Mouse (Mus musculus) ovary, postnatal 14 days (tissue): ENCODE measurements around the gene Saa1.
"Not testable (repeated sequence)": the region's sequence is repeated elsewhere in the genome, so short reads cannot be mapped to it uniquely, and the experiment has no call there.

Source experiments
- DNase-seq: peaks from one replicate; pipeline ENCODE4 v3.0.0; 2022; ENCODE audit warnings: low spot score

Gene Saa1

DNA sequence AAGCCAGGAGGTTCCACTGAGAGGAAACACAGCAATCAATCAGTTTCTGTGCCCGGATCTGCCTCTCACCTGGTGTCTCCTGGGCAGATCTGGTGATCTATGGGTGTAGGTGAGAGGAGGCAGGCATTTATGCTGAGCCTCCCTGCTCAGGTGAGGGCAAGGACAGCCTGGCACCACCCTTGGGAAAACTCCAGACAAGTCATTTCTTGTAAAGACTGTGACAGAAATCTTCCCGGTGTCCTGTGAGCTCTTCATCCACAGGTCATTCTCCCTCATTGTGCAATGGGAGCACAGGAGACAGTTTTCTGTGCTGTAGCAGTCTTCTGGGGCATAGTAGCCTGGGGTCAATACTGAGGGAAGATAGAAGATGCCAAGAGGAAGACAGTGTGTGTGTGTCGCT, at the start of gene Saa1:
Saa1 (minus strand) TSS at position 101 of the 400 bp plus-strand sequence.
- not testable (repeated sequence) for DNase-seq

DNA sequence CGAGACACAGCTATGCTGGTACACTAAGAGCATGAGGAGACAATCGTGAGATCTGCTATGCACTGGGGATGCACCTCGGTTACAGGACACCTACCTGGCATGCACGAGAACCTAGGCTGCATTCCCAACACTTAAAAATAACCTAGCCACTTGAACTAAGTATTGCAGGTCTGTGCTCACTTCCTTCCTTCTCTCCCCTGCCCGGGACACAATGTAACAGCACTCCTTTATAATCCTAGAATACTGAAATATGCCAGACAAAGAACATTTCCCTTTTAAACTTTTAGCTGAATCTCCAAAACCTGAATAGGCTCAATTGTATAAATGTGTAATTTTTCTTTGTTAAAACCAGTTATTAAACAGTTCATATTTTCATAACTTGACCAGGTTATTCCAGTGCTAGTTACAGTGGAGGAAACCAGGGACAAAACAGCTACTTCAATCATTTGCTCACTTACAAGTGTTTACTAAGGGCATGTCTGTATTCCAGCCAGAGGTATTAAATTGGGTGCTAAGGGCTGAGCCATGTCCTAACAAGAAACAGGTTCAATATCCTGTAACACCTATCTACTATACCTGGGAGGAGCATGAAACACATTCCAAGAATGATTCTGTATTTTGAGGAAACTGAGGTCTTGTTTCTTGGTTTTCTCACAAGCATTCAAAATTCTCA, 46.5 kb upstream of the Saa1 start:
- no peak for DNase-seq

DNA sequence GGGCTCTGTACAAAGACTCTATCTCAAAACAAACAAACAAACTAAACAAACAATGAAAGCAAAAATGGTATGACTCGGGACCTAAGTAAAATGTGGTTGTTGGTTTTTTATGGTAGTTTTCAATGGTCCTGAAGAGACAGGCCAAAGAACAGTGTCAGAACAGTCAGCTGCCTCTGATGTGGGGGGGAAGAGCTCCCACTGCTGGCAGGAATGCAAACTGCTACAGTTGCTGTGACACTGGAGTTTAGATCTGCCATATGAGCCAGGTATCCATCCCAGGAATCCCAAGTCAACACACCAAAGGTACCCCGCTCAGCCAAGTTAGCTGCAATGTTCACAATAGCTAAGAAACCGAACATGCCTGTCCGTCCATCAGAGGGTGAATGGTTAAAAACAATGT, 27.9 kb upstream of the Saa1 start:
- DNase-seq = peak; percentile 15

DNA sequence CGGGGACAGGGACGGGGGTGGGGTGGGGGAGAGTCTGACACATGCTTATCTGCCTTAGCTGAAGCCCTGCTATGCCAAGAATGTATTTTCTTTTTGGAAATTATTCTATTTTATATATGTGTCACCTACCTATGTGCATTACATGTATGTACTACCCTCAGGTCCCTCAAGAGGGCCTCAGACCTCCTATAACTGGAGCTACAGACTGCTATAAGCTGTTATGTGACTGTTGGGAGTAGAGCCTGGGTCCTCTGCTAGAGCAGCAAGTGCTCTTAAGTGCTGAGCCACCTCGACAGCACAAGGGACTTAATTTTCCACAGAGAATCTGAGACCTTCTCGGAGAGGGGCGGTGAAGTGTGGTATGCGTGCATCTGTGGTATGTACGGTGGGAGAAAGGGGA, 25.7 kb upstream of the Saa1 start:
- no peak for DNase-seq

DNA sequence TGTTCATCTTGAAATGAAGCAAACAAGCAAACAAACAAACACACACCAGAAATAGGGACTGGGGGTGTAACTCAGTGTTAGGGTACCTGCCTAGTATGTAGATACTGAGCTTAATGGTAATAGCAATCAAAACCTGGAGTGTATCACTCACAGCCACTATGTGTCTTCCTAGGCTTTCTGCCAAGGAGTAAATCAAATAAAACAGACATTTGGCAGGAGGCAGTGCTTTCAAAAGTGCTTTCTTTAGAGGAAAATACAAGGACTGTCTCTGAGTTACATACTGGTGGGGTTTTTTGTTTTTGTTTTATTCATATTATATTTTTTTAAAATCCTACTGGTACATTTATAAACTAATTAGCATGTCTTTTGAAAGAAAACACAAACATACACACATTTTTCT, 24.6 kb upstream of the Saa1 start:
- DNase-seq = no peak

GRCm38 (mm10) chr7:46764672-46765071, 21.9 kb upstream of the Saa1 start:
- no peak for DNase-seq

GRCm38 (mm10) chr7:46762601-46763000, 19.8 kb upstream of the Saa1 start:
- no peak for DNase-seq

- no peak for DNase-seq
Observed at GRCm38 (mm10) chr7:46761049-46761795, 18.4 kb upstream of the Saa1 start.

GRCm38 (mm10) chr7:46751490-46751889, 8.7 kb upstream of the Saa1 start, which contains the start of gene Saa2:
Saa2 (plus strand) TSS chr7:46751790.
- no peak for DNase-seq

- no peak for DNase-seq
Observed at GRCm38 (mm10) chr7:46748459-46748858, 5.7 kb upstream of the Saa1 start.

DNA sequence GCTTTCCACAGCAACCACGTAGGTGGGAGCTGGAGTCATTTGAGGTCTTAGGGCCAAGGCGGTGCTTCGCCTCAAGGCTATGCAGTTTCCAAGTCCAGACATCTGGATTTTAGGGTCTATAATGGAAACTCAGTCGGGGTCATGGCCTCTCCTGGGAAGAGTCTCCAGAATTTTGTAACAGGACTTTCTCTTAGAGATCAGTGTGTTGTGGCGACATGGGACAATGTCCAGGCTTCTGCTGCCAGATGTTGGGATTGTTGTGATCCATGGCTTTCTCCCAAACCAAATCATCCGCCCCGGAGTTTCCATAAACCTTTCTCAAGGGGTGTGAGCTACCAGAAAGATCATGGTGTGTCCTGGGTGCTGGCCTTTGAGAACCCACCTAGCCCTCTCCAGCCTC, 3.6 kb upstream of the Saa1 start:
- DNase-seq = peak; percentile 4

- DNase-seq = peak; percentile 9
Observed at GRCm38 (mm10) chr7:46745816-46746215, 3.0 kb upstream of the Saa1 start.

DNA sequence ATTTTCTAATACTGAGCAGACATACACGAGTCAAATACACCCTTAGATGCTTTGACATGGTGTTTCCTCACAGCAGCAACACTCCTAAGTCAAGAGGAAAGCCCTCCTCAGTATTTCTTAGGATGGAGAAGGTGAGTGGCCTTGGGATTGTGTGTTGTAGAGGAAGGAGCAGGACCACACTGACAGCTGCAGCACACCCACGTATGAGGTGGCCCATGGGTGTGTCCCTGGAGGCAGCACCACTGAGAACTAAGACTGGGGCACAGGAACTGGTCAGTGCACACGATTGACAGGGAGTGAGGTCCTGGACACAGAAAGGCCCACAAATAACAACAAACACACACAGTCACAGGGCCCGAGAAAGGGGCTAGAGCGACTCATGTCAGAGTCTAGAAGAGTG, 2.7 kb downstream of the Saa1 start:
- not testable (repeated sequence) for DNase-seq

DNA sequence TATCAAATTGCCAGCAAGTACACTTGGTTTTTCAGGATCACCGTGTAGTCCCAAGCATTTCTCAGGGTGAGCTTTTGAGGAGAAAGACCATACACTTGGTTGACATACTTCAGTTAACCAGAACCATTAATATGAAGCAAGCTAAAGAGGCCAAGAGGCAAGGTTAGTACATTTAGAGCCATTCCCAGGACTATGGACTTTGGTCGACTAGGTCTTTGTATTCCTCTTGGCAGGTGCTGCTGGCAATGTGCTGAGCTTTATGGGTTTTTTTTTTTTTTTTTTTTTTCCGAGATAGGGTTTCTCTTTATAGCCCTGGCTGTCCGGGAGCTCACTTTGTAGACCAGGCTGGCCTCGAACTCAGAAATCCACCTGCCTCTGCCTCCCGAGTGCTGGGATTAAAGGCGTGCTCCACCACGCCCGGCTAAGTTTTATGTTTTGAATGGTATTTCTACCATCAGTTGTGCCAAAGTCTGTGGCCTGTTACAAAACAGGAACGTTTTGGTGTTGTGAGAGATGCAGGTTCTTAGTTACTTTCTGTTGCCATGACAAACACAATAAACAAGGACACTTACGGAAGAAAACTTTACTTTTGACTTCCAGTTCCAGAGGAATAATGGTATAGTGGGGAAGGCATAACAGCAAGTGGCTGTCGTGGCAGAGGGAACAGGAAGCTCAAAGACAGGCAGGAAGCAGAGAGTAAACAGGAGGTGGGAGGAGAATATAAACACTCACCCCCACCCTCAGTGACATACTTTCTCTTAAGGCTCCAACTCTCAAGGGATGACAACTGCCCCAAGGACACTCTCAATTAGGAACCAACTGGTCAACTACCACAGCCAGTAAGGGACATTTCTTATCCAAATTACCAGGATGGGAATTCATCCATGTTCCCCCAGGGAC, 4.0 kb downstream of the Saa1 start:
- DNase-seq = no peak

- DNase-seq = no peak
Observed at GRCm38 (mm10) chr7:46734983-46735382, 7.8 kb downstream of the Saa1 start.

DNA sequence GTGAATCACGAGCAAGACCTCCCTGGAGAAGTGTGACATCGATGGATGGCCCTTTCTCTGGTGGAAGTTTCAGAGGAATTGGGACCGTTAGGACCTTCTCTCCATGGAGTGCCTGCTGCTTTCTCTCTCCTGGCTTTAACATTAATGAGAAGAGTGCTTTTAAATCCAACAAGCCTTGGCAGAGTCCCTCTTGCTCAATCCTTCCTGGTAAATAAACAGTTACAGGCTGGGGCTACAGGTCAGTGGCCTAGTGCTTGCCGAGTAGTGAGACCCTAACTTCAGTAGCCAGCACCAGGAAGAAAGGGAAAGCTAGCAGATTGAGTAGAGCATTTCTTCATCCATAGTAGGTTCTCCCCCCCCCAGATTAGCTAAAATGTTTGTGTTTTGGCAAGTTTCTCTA, 10.3 kb downstream of the Saa1 start, which contains the start of gene Saa4:
Saa4 (minus strand) TSS at position 146 of the 400 bp plus-strand sequence.
- DNase-seq = no peak

- DNase-seq = no peak
Observed at GRCm38 (mm10) chr7:46727584-46727983, 15.2 kb downstream of the Saa1 start.

DNA sequence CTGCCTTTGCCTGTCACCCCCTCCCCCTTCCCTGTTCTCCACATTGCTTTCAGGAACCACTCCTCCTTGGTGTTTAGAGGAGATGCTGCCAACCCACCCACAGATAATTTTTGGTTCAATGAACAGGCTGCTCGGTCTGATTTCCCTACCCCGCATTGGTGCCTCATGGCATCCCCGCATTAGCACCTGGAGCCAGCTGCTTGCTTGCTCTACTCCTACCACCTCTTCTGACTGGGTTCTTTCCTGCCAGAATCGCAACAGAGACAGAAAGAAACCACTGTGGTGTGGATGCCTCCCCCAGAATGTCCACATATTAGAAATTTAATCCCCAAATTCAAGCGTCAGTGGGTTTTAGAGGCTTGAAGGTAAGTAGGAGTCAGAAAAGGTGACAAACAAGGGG, 18.4 kb downstream of the Saa1 start:
- no peak for DNase-seq

DNA sequence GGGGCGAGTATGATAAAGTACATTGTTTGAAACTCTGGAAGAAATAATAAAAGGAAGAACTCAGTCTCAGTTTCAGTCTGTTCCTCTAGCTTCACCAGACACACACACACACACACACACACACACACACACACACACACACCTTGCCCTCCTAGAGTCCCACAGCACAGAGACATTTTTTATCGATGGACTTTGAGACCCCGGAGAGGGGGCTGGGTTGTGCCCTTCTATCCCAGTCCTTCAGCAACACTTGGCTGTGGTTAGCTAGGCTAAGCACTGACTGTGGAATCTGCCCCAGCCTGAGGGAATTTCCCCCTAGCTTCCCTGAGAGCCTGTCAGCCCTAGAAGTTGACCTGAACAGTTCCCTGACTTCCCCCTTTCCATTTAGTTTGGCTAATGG, 18.9 kb downstream of the Saa1 start:
- no peak for DNase-seq

- DNase-seq = no peak
Observed at GRCm38 (mm10) chr7:46723354-46723753, 19.4 kb downstream of the Saa1 start.

DNA sequence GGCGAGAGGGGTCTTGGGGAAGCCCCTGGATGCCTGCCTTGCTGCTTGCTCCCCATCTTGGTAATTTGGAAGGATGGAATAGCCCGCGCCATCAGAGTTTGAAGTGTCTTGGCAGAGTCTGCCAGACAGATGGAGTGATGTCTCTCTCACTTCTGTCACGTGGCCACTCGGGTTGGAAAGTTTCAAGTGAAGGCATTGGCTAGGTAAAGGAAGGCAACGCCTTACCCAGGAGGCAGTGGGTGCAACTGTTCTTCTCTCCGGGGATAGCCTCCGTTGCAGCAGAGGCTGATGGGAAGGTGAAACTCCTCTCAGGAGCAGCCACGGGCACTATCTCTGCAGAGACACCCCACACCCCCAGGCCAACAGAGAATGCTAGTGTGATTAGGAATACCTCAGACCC, 22.3 kb downstream of the Saa1 start:
- DNase-seq = no peak

DNA sequence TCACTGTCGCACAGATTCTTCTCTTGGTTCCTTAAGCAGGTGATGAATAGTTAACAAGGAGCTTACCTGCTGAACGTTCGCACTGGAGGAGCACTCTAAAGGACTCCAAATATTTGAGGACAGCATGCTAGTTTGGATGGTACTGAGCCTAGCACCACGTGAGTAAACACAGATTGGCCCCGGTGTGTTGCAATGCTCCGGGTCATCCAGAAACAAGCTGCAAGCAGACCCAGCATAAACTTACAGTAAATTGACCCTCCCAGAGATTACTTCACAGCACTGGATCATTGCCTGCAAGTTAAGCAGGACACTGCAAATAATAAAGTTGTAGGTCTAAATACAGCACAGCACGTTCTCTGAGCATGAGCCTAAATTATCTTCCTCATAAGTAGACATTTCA, 23.3 kb downstream of the Saa1 start:
- DNase-seq = peak; percentile 14
